Mouse (Mus musculus) cortical plate, adult 2 months (tissue): ENCODE measurements around the gene Lsm2. TPM values are rescaled to one million over a fixed set of nuclear protein-coding genes. Genes with fewer than 3 reads are reported as not detected.
"Not testable (repeated sequence)": the region's sequence is repeated elsewhere in the genome, so short reads cannot be mapped to it uniquely, and the experiment has no call there.

Experiments used
- H3K27ac ChIP-seq: fragments of 200-500 bp; 2 replicates; pipeline ENCODE4 v1.5.1; 2012; ENCODE audit warnings: low read length, control low read depth, inconsistent platforms; ENCODE audit not compliant: insufficient read depth
- H3K4me1 ChIP-seq: fragments of 200-500 bp; 2 replicates; pipeline ENCODE4 v1.6.1; 2011; ENCODE audit warnings: low read length; ENCODE audit not compliant: control insufficient read depth, insufficient read depth
- H3K4me3 ChIP-seq: fragments of 200-500 bp; 2 replicates; pipeline ENCODE4 v1.5.1; 2011; ENCODE audit warnings: mild to moderate bottlenecking, low read length, control low read depth; ENCODE audit not compliant: insufficient read depth
- CTCF ChIP-seq: fragments of 200-500 bp; IDR thresholded peaks from 2 replicates; pipeline ENCODE4 v1.5.1; 2011; ENCODE audit warnings: mild to moderate bottlenecking, control low read depth, low read length; ENCODE audit not compliant: insufficient read depth; ENCODE audit errors: extremely low read depth
- POLR2A ChIP-seq: fragments of 200-500 bp; IDR thresholded peaks from 2 replicates; pipeline ENCODE4 v1.6.1; 2011; ENCODE audit warnings: mild to moderate bottlenecking, low read length, control low read depth; ENCODE audit not compliant: insufficient read depth; ENCODE audit errors: extremely low read depth
- polyA plus RNA-seq: library from polyadenylated mRNA; depleted of rRNA; stranded (reverse); fragments of >200 nt; gene quantifications from 2 replicates; pipeline ENCODE4 v1.2.3, GENCODE M21; 2012

Lsm2 gene
- polyA plus RNA-seq, 1 experiment: 36.9 TPM

- H3K4me1 ChIP-seq: not testable (repeated sequence)
- peak within 1 kb of the TSS; percentile 31 for H3K4me3 ChIP-seq
- TF ChIP-seq POLR2A: peak; percentile 74
- H3K27ac ChIP-seq: peak within 1 kb of the TSS; percentile 19; the same call in 1 of the 2 replicates
Observed at GRCm38 (mm10) chr17:34972069-34972749, 9.5 kb upstream of the Lsm2 start, which contains the start of the genes Hspa1a and Hspa1l. TSS of gene Hspa1a (minus strand) at chr17:34972156. TSS of gene Hspa1l (plus strand) at chr17:34972703.

GRCm38 (mm10) chr17:34975581-34976492 lies 5.8 kb upstream of the Lsm2 start:
- TF ChIP-seq CTCF (no peak), POLR2A (no peak)
- H3K4me3 ChIP-seq: no peak overlapping the region
- no peak overlapping the region for H3K27ac ChIP-seq
- no peaks in the 10 kb centered on the region for H3K4me1 ChIP-seq

- H3K27ac ChIP-seq: no peak overlapping the region
- TF ChIP-seq POLR2A: no peak
- H3K4me3 ChIP-seq: no peak overlapping the region
- no peaks in the 10 kb centered on the region for H3K4me1 ChIP-seq
Observed at GRCm38 (mm10) chr17:34977000-34977399, 4.7 kb upstream of the Lsm2 start.

DNA sequence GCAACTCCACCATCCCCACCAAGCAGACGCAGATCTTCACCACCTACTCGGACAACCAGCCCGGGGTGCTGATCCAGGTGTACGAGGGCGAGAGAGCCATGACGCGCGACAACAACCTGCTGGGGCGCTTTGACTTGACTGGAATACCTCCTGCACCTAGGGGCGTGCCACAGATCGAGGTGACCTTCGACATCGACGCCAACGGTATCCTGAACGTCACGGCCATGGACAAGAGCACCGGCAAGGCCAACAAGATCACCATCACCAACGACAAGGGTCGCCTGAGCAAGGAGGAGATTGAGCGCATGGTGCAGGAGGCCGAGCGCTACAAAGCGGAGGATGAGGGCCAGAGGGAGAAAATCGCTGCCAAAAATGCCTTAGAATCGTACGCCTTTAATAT lies 3.4 kb upstream of the Lsm2 start:
- Histone ChIP-seq H3K4me3 (no peak overlapping the region), H3K27ac (no peak overlapping the region), H3K4me1 (no peaks in the 10 kb centered on the region)
- no peak for TF ChIP-seq CTCF
- TF ChIP-seq POLR2A: no peak

- no peaks in the 10 kb centered on the region for H3K4me1 ChIP-seq
- H3K27ac ChIP-seq: no peak overlapping the region
- H3K4me3 ChIP-seq: no peak overlapping the region
- no peak for TF ChIP-seq CTCF
- TF ChIP-seq POLR2A: no peak
Observed at GRCm38 (mm10) chr17:34979631-34980030, 2.0 kb upstream of the Lsm2 start.

- TF ChIP-seq CTCF (peak; percentile 50), POLR2A (no peak)
- Histone ChIP-seq H3K27ac (peak overlapping the region; percentile 72; the same call in 1 of the 2 replicates), H3K4me3 (peak overlapping the region; percentile 62; the same call in 1 of the 2 replicates), H3K4me1 (no peaks in the 10 kb centered on the region)
Observed at GRCm38 (mm10) chr17:34980655-34981054, 1.0 kb upstream of the Lsm2 start.

DNA sequence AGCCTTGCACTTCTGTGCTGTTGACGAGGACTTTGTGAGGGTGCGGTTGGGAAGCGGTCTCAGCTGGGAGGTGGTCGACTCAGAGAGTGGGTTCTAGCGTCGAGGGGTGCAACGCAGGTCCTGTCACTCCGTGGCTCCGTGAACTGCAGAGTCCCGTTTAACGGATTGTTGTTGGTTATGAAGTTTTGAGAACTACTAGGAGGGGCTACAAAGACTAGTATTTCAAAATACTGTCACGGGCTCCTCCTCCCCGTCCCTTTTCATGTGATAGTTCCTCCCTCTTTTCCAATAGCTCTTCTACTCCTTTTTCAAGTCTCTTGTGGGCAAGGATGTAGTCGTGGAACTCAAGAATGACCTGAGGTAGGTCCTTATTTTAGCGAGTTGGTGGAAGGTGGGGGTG lies 666 bp downstream of the Lsm2 start:
- H3K4me1 ChIP-seq: no peaks in the 10 kb centered on the region
- TF ChIP-seq POLR2A: no peak
- no peak for TF ChIP-seq CTCF
- peak overlapping the region; percentile 62 for H3K4me3 ChIP-seq
- no peak overlapping the region for H3K27ac ChIP-seq

DNA sequence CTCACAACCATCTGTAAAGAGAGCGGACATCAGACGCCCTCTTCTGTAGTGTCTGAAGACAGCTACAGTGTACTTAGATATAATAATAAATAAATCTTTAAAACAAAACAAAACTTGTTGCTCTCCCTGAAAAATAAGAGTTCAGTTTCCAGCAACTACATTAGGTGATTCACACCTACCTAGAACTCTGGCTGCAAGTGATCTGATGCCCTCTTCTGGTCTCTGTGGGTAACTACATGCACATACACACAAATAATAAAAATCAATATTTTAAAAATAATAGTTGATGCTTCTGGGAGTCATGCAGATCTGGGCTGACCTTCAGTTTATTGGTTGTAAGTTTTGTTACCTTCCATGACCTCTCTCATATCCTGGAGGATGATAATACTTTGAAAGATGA lies 2.6 kb downstream of the Lsm2 start:
- Histone ChIP-seq H3K27ac (no peak overlapping the region), H3K4me1 (no peaks in the 10 kb centered on the region), H3K4me3 (no peak overlapping the region)
- TF ChIP-seq POLR2A: no peak
- peak; percentile 40; the same call in 1 of the 2 replicates for TF ChIP-seq CTCF

DNA sequence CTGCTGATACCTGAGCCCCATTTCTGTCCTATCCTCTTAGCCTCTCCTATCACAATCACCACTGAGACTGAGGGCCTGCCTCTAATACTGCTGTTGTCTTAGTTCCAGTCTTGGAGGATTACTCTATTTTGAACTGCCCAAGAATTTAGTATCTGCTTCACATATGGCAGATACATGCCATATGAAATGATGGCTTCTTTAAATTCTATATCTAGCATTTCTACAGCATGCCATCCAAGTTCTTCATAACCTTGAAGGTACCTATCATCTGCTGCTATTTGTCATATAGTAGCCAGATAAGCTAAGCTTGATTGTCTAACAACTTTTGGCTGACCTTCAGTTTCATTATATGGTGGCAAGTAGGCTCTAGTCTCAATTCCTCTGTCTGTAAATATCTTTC lies 13.1 kb downstream of the Lsm2 start:
- Histone ChIP-seq H3K4me1 (no peaks in the 10 kb centered on the region), H3K27ac (no peak overlapping the region), H3K4me3 (no peak overlapping the region)
- no peak for TF ChIP-seq CTCF
- TF ChIP-seq POLR2A: no peak

GRCm38 (mm10) chr17:34995192-34995591 lies 13.5 kb downstream of the Lsm2 start:
- not testable (repeated sequence) for H3K27ac ChIP-seq, H3K4me1 ChIP-seq, H3K4me3 ChIP-seq

- H3K4me1 ChIP-seq, H3K27ac ChIP-seq, H3K4me3 ChIP-seq: not testable (repeated sequence)
Observed at GRCm38 (mm10) chr17:34995927-34996326, 14.3 kb downstream of the Lsm2 start.
